Mouse (Mus musculus): ENCODE results near the gene Gm49601. TPM values are rescaled to one million over a fixed set of nuclear protein-coding genes. Genes with fewer than 3 reads are reported as not detected.

Gene Gm49601
- polyA plus RNA-seq, 1 experiment from 2014 or later, result 2.4 TPM

DNA sequence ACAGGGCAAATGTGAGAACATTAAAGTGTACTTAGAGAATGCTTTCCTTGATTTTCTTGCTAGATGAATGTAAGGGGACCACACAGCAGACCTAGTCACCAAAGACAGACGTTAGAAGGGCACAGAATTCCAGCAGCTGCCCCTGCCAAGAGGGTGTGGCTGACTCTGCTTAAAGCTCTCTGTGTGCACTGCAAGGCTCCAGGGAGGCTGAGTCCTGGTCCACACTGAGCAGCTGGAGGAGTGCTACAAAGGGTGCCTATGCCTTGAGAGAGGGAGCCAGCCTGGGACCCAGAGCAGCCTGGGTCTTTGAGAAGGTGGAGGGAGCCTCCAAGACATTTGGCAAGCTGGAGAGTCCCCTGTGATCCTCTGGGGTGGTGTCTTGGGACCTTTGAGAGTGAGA is 7.1 kb upstream of the Gm49601 start:
- Histone ChIP-seq H3K4me1 (ENCODE audit: control insufficient read depth, insufficient read depth, low read length) (peaks cover 8% of the 10 kb centered on the region), H3K9me3 (ENCODE audit: control insufficient read depth, low read length) (no peaks in the 10 kb centered on the region), H3K4me3 (ENCODE audit: low read depth, low read length) (no peak overlapping the region), H3K9ac (ENCODE audit: low read depth, low read length) (no peak overlapping the region), H3K27me3 (replicated peaks; ENCODE audit: control insufficient read depth, insufficient read depth, low read length) (no peaks in the 10 kb centered on the region), H3K27ac (replicated peaks; ENCODE audit: low read depth, low read length) (no peak overlapping the region), H3K36me3 (ENCODE audit: control insufficient read depth, insufficient read depth, low read length) (no peaks in the 10 kb centered on the region), H3K4me2 (ENCODE audit: low read depth, low read length) (no peak overlapping the region)
- ATAC-seq (ENCODE audit: low read depth), result no peak
- 6% methylated on average over 1 of the region's 1 CpGs for WGBS
- peak; percentile 65 for DNase-seq (ENCODE audit: low spot score)

DNA sequence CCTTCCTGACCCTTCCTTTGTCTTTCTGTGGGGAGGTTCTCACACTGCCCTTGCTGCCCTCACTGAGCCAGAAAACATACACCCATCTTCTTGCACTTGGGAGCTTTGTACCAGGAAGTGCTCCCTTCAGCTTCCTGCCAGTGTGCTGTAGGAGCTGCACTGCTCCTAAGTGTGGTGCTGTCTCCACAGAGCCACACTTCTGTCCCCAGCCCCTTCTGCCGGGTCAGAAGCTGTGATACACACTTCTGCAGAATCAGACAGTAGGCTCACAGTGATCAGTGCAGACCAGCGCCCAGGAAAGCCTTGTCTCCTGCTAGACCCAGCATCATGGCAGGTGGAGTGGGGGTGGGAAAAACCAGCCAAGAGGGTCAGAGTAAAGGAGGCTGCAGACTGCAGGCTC is 6.6 kb upstream of the Gm49601 start:
- Histone ChIP-seq H3K4me2 (ENCODE audit: low read depth, low read length) (no peak overlapping the region), H3K36me3 (ENCODE audit: control insufficient read depth, insufficient read depth, low read length) (no peaks in the 10 kb centered on the region), H3K27ac (replicated peaks; ENCODE audit: low read depth, low read length) (no peak overlapping the region), H3K9me3 (ENCODE audit: control insufficient read depth, low read length) (no peaks in the 10 kb centered on the region), H3K4me3 (ENCODE audit: low read depth, low read length) (no peak overlapping the region), H3K4me1 (ENCODE audit: control insufficient read depth, insufficient read depth, low read length) (peaks cover 13% of the 10 kb centered on the region), H3K9ac (ENCODE audit: low read depth, low read length) (no peak overlapping the region), H3K27me3 (replicated peaks; ENCODE audit: control insufficient read depth, insufficient read depth, low read length) (no peaks in the 10 kb centered on the region)
- WGBS, result 28% methylated on average over 2 of the region's 2 CpGs
- ATAC-seq (ENCODE audit: low read depth) (no peak), DNase-seq (ENCODE audit: low spot score) (no peak)

DNA sequence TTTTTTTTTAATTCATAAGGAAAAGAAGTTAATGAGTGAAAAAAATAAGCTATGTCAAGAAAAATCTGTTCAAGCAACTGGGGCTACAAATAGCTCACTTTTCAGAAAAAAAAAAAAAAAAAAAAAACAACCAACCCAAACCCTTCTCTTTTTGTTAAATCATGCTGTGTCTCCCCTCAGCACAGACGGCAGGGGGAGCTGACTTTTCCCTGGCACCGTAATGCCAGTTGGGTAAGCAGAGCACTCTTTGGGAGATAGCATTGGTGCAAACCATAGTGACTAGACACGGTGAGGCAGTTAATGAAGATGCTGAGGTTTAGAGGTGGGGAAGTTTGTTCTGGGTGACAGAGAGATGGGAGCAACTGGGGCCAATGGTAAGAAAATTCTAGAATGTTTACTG is 5.8 kb upstream of the Gm49601 start:
- Histone ChIP-seq H3K9me3 (ENCODE audit: control insufficient read depth, low read length) (no peaks in the 10 kb centered on the region), H3K4me3 (ENCODE audit: low read depth, low read length) (no peak overlapping the region), H3K27me3 (replicated peaks; ENCODE audit: control insufficient read depth, insufficient read depth, low read length) (no peaks in the 10 kb centered on the region), H3K4me2 (ENCODE audit: low read depth, low read length) (no peak overlapping the region), H3K4me1 (ENCODE audit: control insufficient read depth, insufficient read depth, low read length) (peaks cover 19% of the 10 kb centered on the region), H3K27ac (replicated peaks; ENCODE audit: low read depth, low read length) (no peak overlapping the region), H3K9ac (ENCODE audit: low read depth, low read length) (no peak overlapping the region), H3K36me3 (ENCODE audit: control insufficient read depth, insufficient read depth, low read length) (no peaks in the 10 kb centered on the region)
- 65% methylated on average over 3 of the region's 3 CpGs for WGBS
- no peak for ATAC-seq (ENCODE audit: low read depth)
- no peak for DNase-seq (ENCODE audit: low spot score)

DNA sequence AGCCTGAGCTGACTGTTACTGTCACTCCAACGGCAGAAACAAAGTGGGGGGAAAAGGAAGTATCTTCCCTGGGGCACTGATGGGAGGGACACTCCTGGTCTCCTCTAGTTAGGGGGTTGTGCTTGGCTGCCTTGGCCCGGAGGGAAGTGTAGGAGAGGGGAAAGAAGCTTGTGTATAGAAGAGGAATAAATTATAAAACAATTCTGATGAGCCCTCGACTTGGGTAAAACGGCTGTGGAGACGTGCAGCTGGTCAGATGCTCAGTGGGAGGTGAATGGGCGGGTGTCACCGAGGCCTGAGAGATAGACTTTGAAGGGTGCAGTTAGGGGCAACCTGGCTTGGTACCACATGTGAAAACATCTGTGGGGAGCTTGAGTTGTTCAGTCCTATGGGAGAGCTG is 4.9 kb upstream of the Gm49601 start:
- H3K27me3 ChIP-seq (replicated peaks; ENCODE audit: control insufficient read depth, insufficient read depth, low read length), result no peaks in the 10 kb centered on the region; the same call in 1 of the 2 replicates
- ATAC-seq (ENCODE audit: low read depth) (no peak), DNase-seq (ENCODE audit: low spot score) (no peak)
- no peak overlapping the region for H3K4me2 ChIP-seq (ENCODE audit: low read depth, low read length)
- no peaks in the 10 kb centered on the region for H3K36me3 ChIP-seq (ENCODE audit: control insufficient read depth, insufficient read depth, low read length)
- no peak overlapping the region for H3K9ac ChIP-seq (ENCODE audit: low read depth, low read length)
- H3K27ac ChIP-seq (replicated peaks; ENCODE audit: low read depth, low read length), result no peak overlapping the region
- 53% methylated on average over 7 of the region's 7 CpGs for WGBS
- H3K4me1 ChIP-seq (ENCODE audit: control insufficient read depth, insufficient read depth, low read length), result peaks cover 25% of the 10 kb centered on the region
- no peak overlapping the region for H3K4me3 ChIP-seq (ENCODE audit: low read depth, low read length)
- no peaks in the 10 kb centered on the region for H3K9me3 ChIP-seq (ENCODE audit: control insufficient read depth, low read length)

DNA sequence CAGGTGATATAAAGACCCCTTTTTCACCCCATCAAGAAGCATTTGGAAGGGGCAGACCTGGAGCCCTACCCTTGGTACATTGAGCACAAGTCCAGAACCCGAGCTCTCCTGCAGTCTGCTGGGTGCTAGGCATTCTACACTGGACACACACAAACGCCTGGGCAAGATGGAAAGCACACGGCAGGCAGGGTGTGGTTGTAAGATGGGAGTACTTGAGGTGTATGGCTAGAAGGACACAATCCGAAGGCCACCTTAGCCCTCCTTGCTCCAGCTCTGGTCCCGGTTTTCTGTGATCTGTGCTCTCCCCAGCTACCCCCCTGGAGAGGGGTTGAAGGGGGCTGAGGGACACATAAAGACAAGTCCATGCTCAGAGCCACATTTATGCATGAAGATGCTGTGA is 4.1 kb upstream of the Gm49601 start:
- Histone ChIP-seq H3K36me3 (ENCODE audit: control insufficient read depth, insufficient read depth, low read length) (no peaks in the 10 kb centered on the region), H3K9ac (ENCODE audit: low read depth, low read length) (peak overlapping the region; percentile 88), H3K27me3 (replicated peaks; ENCODE audit: control insufficient read depth, insufficient read depth, low read length) (peaks cover 8% of the 10 kb centered on the region), H3K9me3 (ENCODE audit: control insufficient read depth, low read length) (no peaks in the 10 kb centered on the region), H3K4me3 (ENCODE audit: low read depth, low read length) (peak overlapping the region; percentile 82), H3K27ac (replicated peaks; ENCODE audit: low read depth, low read length) (no peak overlapping the region), H3K4me2 (ENCODE audit: low read depth, low read length) (peak overlapping the region; percentile 75), H3K4me1 (ENCODE audit: control insufficient read depth, insufficient read depth, low read length) (peaks cover 30% of the 10 kb centered on the region)
- DNase-seq (ENCODE audit: low spot score) (no peak), ATAC-seq (ENCODE audit: low read depth) (no peak)
- 43% methylated on average over 5 of the region's 5 CpGs for WGBS

DNA sequence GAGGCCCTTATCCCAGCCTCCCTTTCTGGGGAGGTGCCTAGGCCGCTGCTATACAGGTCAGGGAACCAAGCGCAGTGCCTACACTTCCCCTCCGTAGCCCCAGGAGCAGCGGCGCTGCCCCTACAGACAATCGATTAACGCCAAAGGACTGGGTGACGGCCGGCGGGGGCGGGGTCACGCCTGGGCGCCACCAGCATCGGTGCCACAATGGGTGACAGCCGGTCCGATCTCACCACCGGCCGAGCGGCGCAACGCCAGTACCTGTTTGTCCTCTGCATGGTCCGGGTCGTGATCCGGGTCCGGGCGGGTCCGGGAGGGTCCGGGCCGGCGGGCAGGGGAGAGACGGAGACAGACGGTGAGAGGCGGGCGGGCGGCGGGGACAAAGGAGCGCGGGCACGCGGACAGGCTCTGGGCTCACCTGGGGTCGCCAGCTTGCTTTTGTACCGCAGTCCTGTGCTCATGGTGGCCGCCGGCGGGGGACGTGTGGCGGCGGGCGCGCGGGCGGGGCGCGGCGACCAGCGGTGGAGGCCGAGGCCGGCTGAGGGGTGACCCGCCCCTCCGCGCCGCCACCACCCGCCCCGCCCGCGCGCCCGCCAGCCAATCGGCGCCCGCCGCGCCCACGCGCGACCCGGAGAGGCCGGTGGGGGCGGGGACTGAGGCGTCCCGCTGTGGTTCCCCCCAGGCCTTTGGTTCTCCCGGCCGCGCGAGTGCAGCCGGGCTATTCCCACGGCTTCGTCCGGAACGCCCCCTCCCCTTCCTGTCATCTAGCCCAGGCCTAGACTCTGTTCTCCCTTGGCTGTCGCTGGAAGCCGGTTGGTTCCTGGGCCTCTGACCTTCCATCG is 3.4 kb upstream of the Gm49601 start, which contains the start of gene Sept5:
TSS of gene Sept5 (minus strand) at position 565 of the 842 bp plus-strand sequence.
- Histone ChIP-seq H3K27me3 (replicated peaks; ENCODE audit: control insufficient read depth, insufficient read depth, low read length) (peaks cover 15% of the 10 kb centered on the region), H3K36me3 (ENCODE audit: control insufficient read depth, insufficient read depth, low read length) (peaks cover 6% of the 10 kb centered on the region; the same call in 1 of the 2 replicates), H3K4me2 (ENCODE audit: low read depth, low read length) (peak within 1 kb of the TSS; percentile 75), H3K4me1 (ENCODE audit: control insufficient read depth, insufficient read depth, low read length) (peaks cover 30% of the 10 kb centered on the region), H3K9me3 (ENCODE audit: control insufficient read depth, low read length) (no peaks in the 10 kb centered on the region), H3K27ac (replicated peaks; ENCODE audit: low read depth, low read length) (peak within 1 kb of the TSS; percentile 63), H3K9ac (ENCODE audit: low read depth, low read length) (peak within 1 kb of the TSS; percentile 88), H3K4me3 (ENCODE audit: low read depth, low read length) (peak within 1 kb of the TSS; percentile 82)
- DNase-seq (ENCODE audit: low spot score) (peak; percentile 72), ATAC-seq (ENCODE audit: low read depth) (peak; percentile 48)
- WGBS, result 1% methylated on average over 25 of the region's 93 CpGs

DNA sequence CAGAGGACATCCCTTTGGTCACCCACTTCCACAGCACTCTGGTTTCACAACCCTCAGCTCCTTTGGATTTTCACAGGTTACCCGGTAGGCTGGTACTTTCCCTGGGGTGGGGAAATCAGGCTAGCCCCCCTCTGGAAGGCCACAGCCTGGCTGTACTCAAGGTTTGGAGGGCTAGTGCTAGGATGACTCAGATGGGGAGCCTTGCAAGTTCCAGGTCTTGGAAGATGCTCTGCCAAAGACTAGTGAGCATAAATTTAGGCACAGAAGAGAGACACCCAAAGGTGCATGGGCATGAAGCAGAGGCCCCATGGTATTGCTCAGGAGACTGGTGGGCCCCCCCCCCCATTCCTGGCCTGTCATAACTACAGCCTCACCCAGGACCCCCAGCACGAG is 2.7 kb upstream of the Gm49601 start:
- H3K27me3 ChIP-seq (replicated peaks; ENCODE audit: control insufficient read depth, insufficient read depth, low read length), result peaks cover 22% of the 10 kb centered on the region
- peak overlapping the region; percentile 88 for H3K9ac ChIP-seq (ENCODE audit: low read depth, low read length)
- peak overlapping the region; percentile 63; the same call in 1 of the 2 replicates for H3K27ac ChIP-seq (replicated peaks; ENCODE audit: low read depth, low read length)
- H3K4me2 ChIP-seq (ENCODE audit: low read depth, low read length), result peak overlapping the region; percentile 75
- H3K9me3 ChIP-seq (ENCODE audit: control insufficient read depth, low read length), result no peaks in the 10 kb centered on the region
- H3K4me1 ChIP-seq (ENCODE audit: control insufficient read depth, insufficient read depth, low read length), result peaks cover 30% of the 10 kb centered on the region
- ATAC-seq (ENCODE audit: low read depth) (no peak), DNase-seq (ENCODE audit: low spot score) (no peak)
- 32% methylated on average over 2 of the region's 2 CpGs for WGBS
- peak overlapping the region; percentile 82 for H3K4me3 ChIP-seq (ENCODE audit: low read depth, low read length)
- H3K36me3 ChIP-seq (ENCODE audit: control insufficient read depth, insufficient read depth, low read length), result peaks cover 12% of the 10 kb centered on the region

DNA sequence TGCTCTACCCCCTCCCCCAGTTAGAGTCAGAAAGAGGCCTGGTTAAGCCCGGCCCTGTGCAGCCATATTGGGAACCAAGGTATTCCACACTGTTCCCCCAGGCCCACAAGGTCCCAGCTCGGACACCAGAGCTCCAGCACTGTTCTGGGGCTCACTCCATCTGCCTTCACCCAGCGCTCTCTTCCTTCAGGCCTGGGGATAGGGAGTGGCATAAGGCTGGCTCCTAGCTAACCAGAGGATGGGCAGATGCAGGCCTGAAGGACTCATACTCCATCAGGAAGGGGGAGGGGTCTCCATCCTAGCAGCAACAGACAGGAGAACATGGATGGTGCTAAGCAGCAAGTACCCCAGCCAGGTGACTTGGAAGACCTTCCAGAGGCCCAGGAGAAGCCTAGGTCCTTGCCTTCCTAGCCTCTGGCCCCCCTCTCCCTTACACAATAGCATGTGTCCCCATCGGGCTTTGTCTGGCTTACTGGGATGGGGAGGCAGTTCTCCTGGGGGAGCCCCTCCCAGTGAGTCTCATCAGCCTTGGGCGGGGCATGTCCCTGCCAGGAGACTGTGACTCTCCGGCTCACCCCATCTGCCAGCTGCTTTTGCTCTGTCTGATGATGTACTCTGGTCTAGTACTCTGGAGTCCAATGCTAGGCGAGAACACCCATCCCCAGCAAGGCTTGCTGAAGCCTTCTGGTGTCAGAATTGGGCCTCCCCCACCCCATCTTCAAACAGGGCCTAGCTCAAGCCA is 2.1 kb upstream of the Gm49601 start:
- Histone ChIP-seq H3K36me3 (ENCODE audit: control insufficient read depth, insufficient read depth, low read length) (peaks cover 18% of the 10 kb centered on the region), H3K4me3 (ENCODE audit: low read depth, low read length) (peak overlapping the region; percentile 82), H3K27me3 (replicated peaks; ENCODE audit: control insufficient read depth, insufficient read depth, low read length) (peaks cover 27% of the 10 kb centered on the region), H3K27ac (replicated peaks; ENCODE audit: low read depth, low read length) (no peak overlapping the region), H3K4me1 (ENCODE audit: control insufficient read depth, insufficient read depth, low read length) (peaks cover 30% of the 10 kb centered on the region), H3K4me2 (ENCODE audit: low read depth, low read length) (peak overlapping the region; percentile 75), H3K9ac (ENCODE audit: low read depth, low read length) (peak overlapping the region; percentile 88), H3K9me3 (ENCODE audit: control insufficient read depth, low read length) (no peaks in the 10 kb centered on the region)
- no peak for DNase-seq (ENCODE audit: low spot score)
- ATAC-seq (ENCODE audit: low read depth), result no peak
- 69% methylated on average over 7 of the region's 7 CpGs for WGBS
